In the genomic region with DNA sequence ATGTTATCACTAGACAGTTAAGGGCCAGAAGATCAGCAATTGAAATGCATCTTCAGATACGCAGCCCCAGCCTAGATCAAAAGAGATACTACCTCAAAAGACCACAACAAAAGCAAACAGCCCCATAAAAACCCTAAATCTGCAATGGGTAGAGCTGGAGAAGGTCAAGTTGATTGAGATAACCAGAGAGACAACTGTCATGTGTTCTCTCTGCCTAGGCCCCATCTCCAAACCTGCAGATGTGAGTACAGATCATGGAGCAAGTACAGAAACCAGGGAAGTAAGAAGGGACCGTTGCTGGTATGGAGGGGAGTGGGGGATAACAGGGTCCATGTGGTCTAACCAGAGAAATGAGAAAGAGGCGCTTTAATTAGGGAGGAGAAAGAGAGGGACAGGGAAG, we compare ENCODE assay signal across 19 mouse cellular contexts.
"Had no signal": no experiment of that assay in that cellular context is flagged by ENCODE, and none has a peak within 500 bp of the region (broad histone marks: within the 10 kb centered on the region; RNA-seq: fewer than 3 reads in every experiment).

No protein-coding gene starts in this region.

- DNase-seq: lung, adult 18-20 months; lung, embryonic 14.5 days; lung, postnatal 10 days; lung, postnatal 4 days; midbrain, embryonic 14.5 days; retina, postnatal 1 day; right cerebral cortex, adult 18-20 months; right cerebral cortex, postnatal 25 days; right cerebral cortex, postnatal 4 days; spleen, adult 18-20 months; thymus, adult 18-20 months; thymus, postnatal 14 days; thymus, postnatal 36 days had no signal

- H3K4me1 ChIP-seq: midbrain, embryonic 10.5 days; midbrain, embryonic 12.5 days; neural tube, embryonic 15.5 days had no signal

- ATAC-seq: midbrain, embryonic 16.5 days had no signal

- H3K4me3 ChIP-seq: midbrain, embryonic 10.5 days; midbrain, embryonic 12.5 days; myocyte; neural tube, embryonic 13.5 days; neural tube, embryonic 15.5 days had no signal

- H3K9me3 ChIP-seq: midbrain, embryonic 10.5 days; midbrain, embryonic 12.5 days; neural tube, embryonic 13.5 days; neural tube, embryonic 15.5 days had no signal

- H3K27me3 ChIP-seq: midbrain, embryonic 12.5 days; neural tube, embryonic 13.5 days; neural tube, embryonic 15.5 days had no signal

- H3K27ac ChIP-seq: midbrain, embryonic 10.5 days; midbrain, embryonic 12.5 days; neural tube, embryonic 13.5 days; neural tube, embryonic 15.5 days had no signal
